Mouse (Mus musculus) brain, adult 2 months (tissue): Measurements from ENCODE around the gene Ccdc122.

ENCODE experiments used
- DNase-seq: peaks from one replicate; pipeline ENCODE4 v3.0.0; 2011; ENCODE audit warnings: low read depth, low spot score

Ccdc122 gene

GRCm38 (mm10) chr14:77130612-77131011 lies 94.0 kb downstream of the Ccdc122 start:
- no peak for DNase-seq

- DNase-seq: no peak
Measured at GRCm38 (mm10) chr14:77136936-77137335, 100.4 kb downstream of the Ccdc122 start.

- DNase-seq: peak; percentile 95
Measured at GRCm38 (mm10) chr14:77141324-77142282, 105.0 kb downstream of the Ccdc122 start.

- no peak for DNase-seq
Measured at GRCm38 (mm10) chr14:77145103-77145502, 108.5 kb downstream of the Ccdc122 start.

GRCm38 (mm10) chr14:77147635-77148034 lies 111.1 kb downstream of the Ccdc122 start:
- peak; percentile 50 for DNase-seq

GRCm38 (mm10) chr14:77150556-77150955 lies 114.0 kb downstream of the Ccdc122 start:
- no peak for DNase-seq

GRCm38 (mm10) chr14:77151431-77151830 lies 114.9 kb downstream of the Ccdc122 start:
- DNase-seq: peak; percentile 35

- peak; percentile 96 for DNase-seq
Measured at GRCm38 (mm10) chr14:77156222-77156910, 119.8 kb downstream of the Ccdc122 start, which contains the start of gene Enox1. Gene Enox1, plus strand, starts transcription at chr14:77156763.

- no peak for DNase-seq
Measured at GRCm38 (mm10) chr14:77156911-77157504, 120.4 kb downstream of the Ccdc122 start.

- DNase-seq: peak; percentile 96
Measured at GRCm38 (mm10) chr14:77157505-77157911, 120.9 kb downstream of the Ccdc122 start.

- DNase-seq: peak; percentile 49
Measured at GRCm38 (mm10) chr14:77159397-77159796, 122.8 kb downstream of the Ccdc122 start.
